Mouse (Mus musculus) ES-E14 (cell line): Measurements from ENCODE around the gene Nprl2. TPM values are rescaled to one million over a fixed set of nuclear protein-coding genes. Genes with fewer than 3 reads are reported as not detected.
A peak's percentile ranks its signal among the peaks of the same experiment; 100 is the strongest.

Experiments used
- DNase-seq: peaks from one replicate; pipeline ENCODE4 v3.0.0-alpha.2; 2013; ENCODE audit warnings: low read depth, low spot score
- H3K27ac ChIP-seq: 2 replicates; pipeline ENCODE4 v1.5.1; 2012; ENCODE audit warnings: low read depth, mild to moderate bottlenecking, low read length, moderate library complexity, mixed read lengths; ENCODE audit not compliant: poor library complexity, insufficient read depth, severe bottlenecking
- H3K36me3 ChIP-seq: 2 replicates; pipeline ENCODE4 v1.6.1; 2012; ENCODE audit warnings: mild to moderate bottlenecking, low read length, moderate library complexity, mixed read lengths; ENCODE audit not compliant: control insufficient read depth, poor library complexity, insufficient read depth, severe bottlenecking
- H3K4me1 ChIP-seq, 2 experiments: fragments of 150-350 bp in 1 of 2; sonication (generic) in 1 of 2; 2 replicates each; pipeline ENCODE4 v1.6.1; 2012; ENCODE audit warnings: low read length in 2 of 2, mild to moderate bottlenecking in 1 of 2, mixed read lengths in 1 of 2; ENCODE audit not compliant: control insufficient read depth in 2 of 2, insufficient read depth in 2 of 2, poor library complexity in 1 of 2
- H3K4me3 ChIP-seq, 2 experiments: fragments of 150-350 bp in 1 of 2; sonication (generic) in 1 of 2; 2 replicates each; pipeline ENCODE4 v1.5.1; 2012; ENCODE audit warnings: low read length in 2 of 2, low read depth in 1 of 2, mild to moderate bottlenecking in 1 of 2, mixed read lengths in 1 of 2; ENCODE audit not compliant: insufficient read depth in 1 of 2, poor library complexity in 1 of 2, severe bottlenecking in 1 of 2
- H3K9ac ChIP-seq: 2 replicates; pipeline ENCODE4 v1.6.1; 2012; ENCODE audit warnings: low read depth, mild to moderate bottlenecking, low read length, mixed read lengths; ENCODE audit not compliant: poor library complexity, insufficient read depth, severe bottlenecking
- H3K9me3 ChIP-seq: fragments of 150-350 bp; sonication (generic); 2 replicates; pipeline ENCODE4 v1.6.1; 2012; ENCODE audit warnings: low read depth, mild to moderate bottlenecking, low read length; ENCODE audit not compliant: control insufficient read depth, insufficient read depth
- CHD2 ChIP-seq: IDR thresholded peaks from 2 replicates; pipeline ENCODE4 v1.6.1; 2014; ENCODE audit warnings: mild to moderate bottlenecking, low read depth, low read length, inconsistent platforms
- HCFC1 ChIP-seq: IDR thresholded peaks from 2 replicates; pipeline ENCODE4 v1.6.1; 2012; ENCODE audit warnings: low read length, inconsistent platforms, borderline replicate concordance; ENCODE audit not compliant: insufficient read depth
- MAFK ChIP-seq: IDR thresholded peaks from 2 replicates; pipeline ENCODE4 v1.6.1; 2014; ENCODE audit warnings: mild to moderate bottlenecking, low read depth, low read length, inconsistent platforms; ENCODE audit not compliant: insufficient read depth
- ZC3H11A ChIP-seq: IDR thresholded peaks from 2 replicates; pipeline ENCODE4 v1.6.1; 2012; ENCODE audit warnings: low read depth, mild to moderate bottlenecking, inconsistent platforms, low read length, borderline replicate concordance
- ZNF384 ChIP-seq: IDR thresholded peaks from 2 replicates; pipeline ENCODE4 v1.6.1; 2012; ENCODE audit warnings: low read depth, low read length, inconsistent platforms
- in situ Hi-C, 2 experiments: fragments of 600-800 bp; cut with MboI; formaldehyde crosslinking; loops; one replicate each; pipeline ENCODE4 v1.15.1; 2025; ENCODE audit warnings: low sequenced_read_pairs in 2 of 2, inconsistent platforms in 1 of 2; ENCODE audit not compliant: unreplicated experiment in 2 of 2
- total RNA-seq: library from RNA; depleted of rRNA; stranded (reverse); fragments of 300-350 nt; gene quantifications from 2 replicates; pipeline ENCODE4 v1.2.3, GENCODE M21; 2012

The Nprl2 gene
- total RNA-seq, 1 experiment: 21.2 TPM

DNA sequence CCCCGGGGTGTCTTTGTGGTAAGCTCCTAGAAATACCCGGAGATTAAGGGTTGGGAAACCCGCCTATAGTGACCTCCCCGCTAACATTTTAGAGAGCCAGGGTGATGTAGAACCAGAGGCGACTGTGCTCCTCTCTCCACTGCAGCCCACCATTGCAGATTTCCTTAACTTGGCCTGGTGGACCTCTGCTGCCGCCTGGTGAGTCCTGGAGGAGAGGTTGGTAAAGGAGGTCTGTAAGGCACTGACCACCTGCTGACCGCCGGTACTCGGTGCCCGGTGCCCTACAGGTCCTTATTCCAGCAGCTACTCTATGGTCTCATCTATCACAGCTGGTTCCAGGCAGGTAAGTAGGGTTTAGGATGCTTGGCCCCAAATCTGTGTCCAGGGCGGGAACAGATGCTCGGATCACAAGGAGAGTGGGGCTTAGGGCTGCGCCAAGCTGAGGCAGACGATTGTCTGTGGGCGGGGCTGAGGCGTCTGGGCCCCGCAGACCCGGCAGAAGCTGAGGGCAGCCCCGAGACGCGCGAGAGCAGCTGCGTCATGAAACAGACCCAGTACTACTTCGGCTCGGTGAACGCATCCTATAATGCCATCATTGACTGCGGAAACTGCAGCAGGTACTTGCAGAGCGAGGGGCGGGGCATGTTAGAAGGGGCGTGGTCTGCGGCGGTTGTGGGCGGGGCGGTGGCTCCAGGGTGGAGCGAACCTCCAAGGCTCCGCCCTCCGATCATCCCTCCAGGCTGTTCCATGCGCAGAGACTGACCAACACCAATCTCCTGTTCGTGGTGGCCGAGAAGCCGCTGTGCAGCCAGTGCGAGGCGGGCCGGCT lies 15.6 kb upstream of the Nprl2 start:
- Histone ChIP-seq H3K27ac (no peak overlapping the region), H3K4me3 (peak overlapping the region; percentile 66 to 73), H3K9me3 (no peaks in the 10 kb centered on the region), H3K36me3 (no peaks in the 10 kb centered on the region), H3K9ac (peak overlapping the region; percentile 21; the same call in 1 of the 2 replicates), H3K4me1 (peaks cover 6 to 17% of the 10 kb centered on the region in 2 experiments)
- DNase-seq: peak; percentile 77
- TF ChIP-seq CHD2 (no peak), HCFC1 (0 out of 2 replicates have a peak, but pooled peaks have one; percentile 21)
- in situ Hi-C loops: no loop called here

DNA sequence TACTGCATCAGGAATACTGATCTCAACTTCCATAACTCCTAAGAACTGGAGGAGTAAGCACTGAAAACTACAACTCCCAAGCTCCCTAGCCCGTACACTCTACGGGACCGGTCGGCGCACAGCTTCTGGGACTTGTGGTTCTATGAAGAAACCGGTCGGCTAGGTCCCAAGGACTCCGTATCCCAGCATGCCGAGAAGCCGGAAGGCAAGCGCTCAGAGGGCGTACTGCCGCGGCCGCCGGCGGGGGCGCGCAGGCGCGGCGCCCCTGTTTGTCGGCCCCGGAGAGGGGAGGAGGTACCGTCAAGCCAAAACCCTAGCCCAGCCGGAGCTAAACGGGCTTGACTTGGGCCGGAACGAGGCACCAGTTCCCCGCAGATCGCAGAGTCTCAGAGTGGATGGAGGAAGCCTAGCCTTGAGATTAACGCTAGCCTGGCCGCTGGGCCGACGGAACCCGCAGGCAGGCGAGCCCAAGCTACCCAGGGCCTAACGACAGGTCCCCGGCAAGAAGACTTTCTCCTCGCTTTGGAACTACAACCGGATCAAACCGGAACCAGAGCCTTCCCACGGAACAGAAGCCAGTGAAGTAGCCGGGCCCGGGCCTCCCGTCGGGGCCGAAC lies 8.1 kb upstream of the Nprl2 start, which contains the start of gene Tmem115:
Gene Tmem115 (plus strand): TSS at position 155 of the 617 bp plus-strand sequence.
- peak within 1 kb of the TSS; percentile 83 to 89 for H3K4me3 ChIP-seq
- in situ Hi-C loops: no loop called here
- peaks cover 4 to 8% of the 10 kb centered on the region in 2 experiments; a peak in 2 of 4 replicates for H3K4me1 ChIP-seq
- peak within 1 kb of the TSS; percentile 89 for H3K9ac ChIP-seq
- H3K9me3 ChIP-seq: no peaks in the 10 kb centered on the region
- DNase-seq: peak; percentile 95
- H3K36me3 ChIP-seq: peaks cover 17% of the 10 kb centered on the region
- TF ChIP-seq ZNF384 (no peak), HCFC1 (peak; percentile 100), CHD2 (peak; percentile 55; the same call in 1 of the 2 replicates), ZC3H11A (no peak), MAFK (no peak)
- no peak within 1 kb of the TSS for H3K27ac ChIP-seq

- peaks cover 4 to 8% of the 10 kb centered on the region in 2 experiments; a peak in 2 of 4 replicates for H3K4me1 ChIP-seq
- in situ Hi-C loops: no loop called here
- H3K27ac ChIP-seq: no peak overlapping the region
- TF ChIP-seq MAFK: no peak
- no peak for TF ChIP-seq ZC3H11A
- no peak for TF ChIP-seq ZNF384
- TF ChIP-seq CHD2: no peak
- no peak for TF ChIP-seq HCFC1
- H3K4me3 ChIP-seq: peak overlapping the region; percentile 83 to 89
- H3K9ac ChIP-seq: peak overlapping the region; percentile 89
- H3K36me3 ChIP-seq: peaks cover 18% of the 10 kb centered on the region
- no peaks in the 10 kb centered on the region for H3K9me3 ChIP-seq
- no peak for DNase-seq
Measured at GRCm38 (mm10) chr9:107534408-107535202, 7.4 kb upstream of the Nprl2 start.

DNA sequence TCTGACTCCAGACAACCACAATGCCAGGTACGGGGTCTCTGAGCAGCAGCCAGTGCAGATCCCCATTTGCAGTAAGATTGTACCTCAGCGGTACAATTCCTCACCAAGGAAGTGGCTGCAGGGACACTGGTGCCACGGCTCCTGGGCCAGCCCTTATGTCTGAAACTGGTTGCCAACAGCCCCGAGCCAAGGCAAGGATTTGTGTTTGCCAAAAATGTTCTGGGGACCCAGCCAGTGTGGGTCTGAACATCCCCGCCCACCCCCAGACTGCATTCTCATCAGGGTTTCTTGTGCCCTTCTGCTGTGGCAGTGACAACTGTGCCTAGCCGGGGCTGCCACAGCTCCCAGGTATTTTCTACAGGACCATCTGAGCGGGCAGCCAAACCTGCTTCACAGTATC lies 3.8 kb upstream of the Nprl2 start:
- Histone ChIP-seq H3K4me3 (no peak overlapping the region), H3K9me3 (no peaks in the 10 kb centered on the region), H3K4me1 (peaks cover 4 to 15% of the 10 kb centered on the region in 2 experiments; a peak in 3 of 4 replicates), H3K36me3 (peaks cover 22% of the 10 kb centered on the region), H3K27ac (no peak overlapping the region), H3K9ac (no peak overlapping the region)
- DNase-seq: no peak
- in situ Hi-C loops: no loop called here
- TF ChIP-seq ZNF384 (no peak), HCFC1 (no peak), ZC3H11A (no peak), CHD2 (no peak), MAFK (no peak)
